Mouse (Mus musculus) bone marrow, adult 2 months (tissue): ENCODE measurements at regions not wholly inside any gene's neighbourhood (a gene's known extent, or its start where the extent isn't known, plus 50 kb on each side); places are given as distances from the start of the nearest gene placed in this dataset.

Experiments
- CTCF ChIP-seq: fragments of 200-500 bp; IDR thresholded peaks from 2 replicates; pipeline ENCODE4 v1.5.1; 2011; ENCODE audit warnings: low read length, control low read depth; ENCODE audit not compliant: control insufficient read depth, insufficient read depth
- POLR2A ChIP-seq: fragments of 200-500 bp; IDR thresholded peaks from 2 replicates; pipeline ENCODE4 v1.6.1; 2011; ENCODE audit warnings: low read depth, mild to moderate bottlenecking, control low read depth, low read length, borderline replicate concordance; ENCODE audit not compliant: control insufficient read depth

DNA sequence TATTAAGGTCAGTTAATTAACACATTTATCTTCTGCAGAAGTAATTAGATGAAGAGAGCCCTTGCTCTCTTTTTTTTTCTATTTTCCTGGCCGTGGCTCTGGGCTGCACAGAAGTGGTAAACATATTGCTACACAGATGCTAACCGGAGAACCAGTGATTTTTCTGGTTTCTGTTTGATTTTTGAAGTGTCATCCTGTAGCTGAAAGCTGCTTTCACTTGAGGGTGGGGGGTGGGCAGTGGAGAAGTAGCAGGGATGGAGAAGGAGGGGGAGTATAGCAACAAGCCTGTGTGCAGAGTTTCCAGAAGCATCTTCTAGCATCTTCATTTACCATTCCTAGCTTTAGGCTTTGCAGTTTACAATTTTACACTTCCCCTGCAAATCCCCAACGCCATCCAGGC is 72.3 kb upstream of the Vwde start:
- TF ChIP-seq CTCF (no peak), POLR2A (no peak)
